Mouse (Mus musculus) midbrain, embryonic 13.5 days (tissue): Measurements from ENCODE around the gene Ulk1. TPM values are rescaled to one million over a fixed set of nuclear protein-coding genes. Genes with fewer than 3 reads are reported as not detected.
A peak's percentile ranks its signal among the peaks of the same experiment; 100 is the strongest.
"Not testable (repeated sequence)": the region's sequence is repeated elsewhere in the genome, so short reads cannot be mapped to it uniquely, and the experiment has no call there.

Experiments
- ATAC-seq: fragments of 200-750 bp; cut with Nextera tagmentation; 2 replicates; pipeline ENCODE4 v1.8.0; 2017; ENCODE audit warnings: mild to moderate bottlenecking, moderate TSS enrichment, moderate library complexity
- H3K27ac ChIP-seq: fragments of 300-500 bp; sonication (generic); 2 replicates; pipeline ENCODE4 v1.5.1; 2015; ENCODE audit warnings: inconsistent platforms, mild to moderate bottlenecking, moderate library complexity
- H3K27me3 ChIP-seq: fragments of 300-500 bp; sonication (generic); 2 replicates; pipeline ENCODE4 v1.6.1; 2015; ENCODE audit warnings: mild to moderate bottlenecking, inconsistent platforms
- H3K36me3 ChIP-seq: fragments of 300-500 bp; sonication (generic); 2 replicates; pipeline ENCODE4 v1.6.1; 2015; ENCODE audit warnings: mild to moderate bottlenecking, inconsistent platforms
- H3K4me1 ChIP-seq: fragments of 300-500 bp; sonication (generic); replicated peaks from 2 replicates; pipeline ENCODE4 v1.6.1; 2015; ENCODE audit warnings: inconsistent platforms
- H3K4me2 ChIP-seq: fragments of 300-500 bp; sonication (generic); replicated peaks from 2 replicates; pipeline ENCODE4 v1.6.1; 2015; ENCODE audit warnings: moderate library complexity, mild to moderate bottlenecking, inconsistent platforms
- H3K4me3 ChIP-seq: fragments of 300-500 bp; sonication (generic); replicated peaks from 2 replicates; pipeline ENCODE4 v1.5.1; 2015; ENCODE audit warnings: mild to moderate bottlenecking, inconsistent platforms
- H3K9ac ChIP-seq: fragments of 300-500 bp; sonication (generic); replicated peaks from 2 replicates; pipeline ENCODE4 v1.6.1; 2015; ENCODE audit warnings: mild to moderate bottlenecking, inconsistent platforms
- H3K9me3 ChIP-seq: fragments of 300-500 bp; sonication (generic); 2 replicates; pipeline ENCODE4 v1.6.1; 2016; ENCODE audit warnings: mild to moderate bottlenecking, inconsistent platforms
- WGBS: fragments of 180-500 bp; shearing (Covaris S2); methylation state at CpG from one replicate; pipeline ENCODE4 v1.1.7; 2015; 5-methylcytosine and 5-hydroxymethylcytosine counted together
- polyA plus RNA-seq: library from polyadenylated mRNA; unstranded; fragments of >200 nt; fragmentation: Nextera tagmentation; extraction: Ambion mirVana; gene quantifications from 2 replicates; pipeline ENCODE4 v1.2.1, GENCODE M21; 2015

The Ulk1 gene
- 33.0 and 36.2 TPM in 2 replicates for polyA plus RNA-seq

GRCm38 (mm10) chr5:110809667-110810325 lies at the start of gene Ulk1:
Ulk1 (minus strand) TSS chr5:110810097.
- Histone ChIP-seq H3K4me3 (peak within 1 kb of the TSS; percentile 94), H3K4me2 (peak within 1 kb of the TSS; percentile 98), H3K4me1 (peaks cover 44% of the 10 kb centered on the region), H3K9ac (peak within 1 kb of the TSS; percentile 98), H3K27ac (peak within 1 kb of the TSS; percentile 90), H3K27me3 (no peaks in the 10 kb centered on the region), H3K36me3 (peaks cover 11% of the 10 kb centered on the region; the same call in 1 of the 2 replicates), H3K9me3 (no peaks in the 10 kb centered on the region)
- under 1% methylated on average over 68 of the region's 80 CpGs for WGBS
- ATAC-seq, result peak; percentile 94

GRCm38 (mm10) chr5:110859013-110859650 lies 49.2 kb upstream of the Ulk1 start:
- no peak overlapping the region for H3K9ac ChIP-seq
- no peaks in the 10 kb centered on the region for H3K36me3 ChIP-seq
- no peaks in the 10 kb centered on the region for H3K4me1 ChIP-seq
- no peak overlapping the region for H3K4me3 ChIP-seq
- WGBS, result 56% methylated on average over 13 of the region's 13 CpGs
- no peak for ATAC-seq
- peak overlapping the region; percentile 56; the same call in 1 of the 2 replicates for H3K27ac ChIP-seq
- H3K9me3 ChIP-seq, result no peaks in the 10 kb centered on the region
- no peak overlapping the region for H3K4me2 ChIP-seq
- H3K27me3 ChIP-seq, result no peaks in the 10 kb centered on the region

- no peak overlapping the region for H3K9ac ChIP-seq
- H3K27me3 ChIP-seq, result no peaks in the 10 kb centered on the region
- WGBS, result 89% methylated on average over 5 of the region's 5 CpGs
- H3K4me1 ChIP-seq, result no peaks in the 10 kb centered on the region
- ATAC-seq, result no peak
- H3K9me3 ChIP-seq, result no peaks in the 10 kb centered on the region
- H3K36me3 ChIP-seq, result peaks cover 4% of the 10 kb centered on the region; the same call in 1 of the 2 replicates
- no peak overlapping the region for H3K4me2 ChIP-seq
- H3K27ac ChIP-seq, result no peak overlapping the region
- no peak overlapping the region for H3K4me3 ChIP-seq
These were observed 47.2 kb upstream of the Ulk1 start for GRCm38 (mm10) chr5:110857091-110857490.

DNA sequence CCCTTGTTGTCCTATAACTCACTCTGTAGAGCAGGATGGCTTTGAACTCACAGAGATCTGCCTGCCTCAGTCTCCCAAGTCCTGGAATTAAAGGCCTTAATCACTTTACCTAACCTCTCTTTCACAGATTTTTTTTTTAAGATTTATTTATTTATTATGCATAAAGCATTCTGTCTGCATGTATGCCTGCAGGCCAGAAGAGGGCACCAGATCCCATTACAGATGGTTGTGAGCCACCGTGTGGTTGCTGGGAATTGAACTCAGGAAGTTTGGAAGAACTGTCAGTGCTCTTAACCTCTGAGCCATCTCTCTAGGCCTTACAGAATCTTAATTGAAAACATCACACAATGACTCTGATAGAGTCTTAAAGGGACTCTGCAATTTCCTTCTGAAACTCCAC lies 43.1 kb upstream of the Ulk1 start:
- Histone ChIP-seq H3K4me3 (no peak overlapping the region), H3K27ac (no peak overlapping the region), H3K9ac (no peak overlapping the region), H3K4me1 (no peaks in the 10 kb centered on the region), H3K36me3 (peaks cover 4% of the 10 kb centered on the region; the same call in 1 of the 2 replicates), H3K9me3 (no peaks in the 10 kb centered on the region), H3K27me3 (no peaks in the 10 kb centered on the region), H3K4me2 (no peak overlapping the region)
- ATAC-seq, result no peak
- WGBS, result 83% methylated on average over 1 of the region's 1 CpGs

- H3K27ac ChIP-seq, result no peak overlapping the region
- H3K36me3 ChIP-seq, result peaks cover 9% of the 10 kb centered on the region; the same call in 1 of the 2 replicates
- ATAC-seq, result no peak
- no peak overlapping the region for H3K9ac ChIP-seq
- H3K4me1 ChIP-seq, result peaks cover 16% of the 10 kb centered on the region
- no peaks in the 10 kb centered on the region for H3K9me3 ChIP-seq
- 93% methylated on average over 14 of the region's 14 CpGs for WGBS
- H3K4me2 ChIP-seq, result no peak overlapping the region
- no peak overlapping the region for H3K4me3 ChIP-seq
- no peaks in the 10 kb centered on the region for H3K27me3 ChIP-seq
These were observed 31.4 kb upstream of the Ulk1 start for GRCm38 (mm10) chr5:110841046-110841862.

GRCm38 (mm10) chr5:110840465-110840864 lies 30.6 kb upstream of the Ulk1 start:
- peaks cover 6% of the 10 kb centered on the region; the same call in 1 of the 2 replicates for H3K36me3 ChIP-seq
- H3K27ac ChIP-seq, result no peak overlapping the region
- H3K4me1 ChIP-seq, result peaks cover 16% of the 10 kb centered on the region
- peak overlapping the region; percentile 75 for H3K4me2 ChIP-seq
- WGBS, result 10% methylated on average over 4 of the region's 4 CpGs
- no peak for ATAC-seq
- peak overlapping the region; percentile 55 for H3K9ac ChIP-seq
- no peaks in the 10 kb centered on the region for H3K27me3 ChIP-seq
- no peaks in the 10 kb centered on the region for H3K9me3 ChIP-seq
- peak overlapping the region; percentile 59 for H3K4me3 ChIP-seq

DNA sequence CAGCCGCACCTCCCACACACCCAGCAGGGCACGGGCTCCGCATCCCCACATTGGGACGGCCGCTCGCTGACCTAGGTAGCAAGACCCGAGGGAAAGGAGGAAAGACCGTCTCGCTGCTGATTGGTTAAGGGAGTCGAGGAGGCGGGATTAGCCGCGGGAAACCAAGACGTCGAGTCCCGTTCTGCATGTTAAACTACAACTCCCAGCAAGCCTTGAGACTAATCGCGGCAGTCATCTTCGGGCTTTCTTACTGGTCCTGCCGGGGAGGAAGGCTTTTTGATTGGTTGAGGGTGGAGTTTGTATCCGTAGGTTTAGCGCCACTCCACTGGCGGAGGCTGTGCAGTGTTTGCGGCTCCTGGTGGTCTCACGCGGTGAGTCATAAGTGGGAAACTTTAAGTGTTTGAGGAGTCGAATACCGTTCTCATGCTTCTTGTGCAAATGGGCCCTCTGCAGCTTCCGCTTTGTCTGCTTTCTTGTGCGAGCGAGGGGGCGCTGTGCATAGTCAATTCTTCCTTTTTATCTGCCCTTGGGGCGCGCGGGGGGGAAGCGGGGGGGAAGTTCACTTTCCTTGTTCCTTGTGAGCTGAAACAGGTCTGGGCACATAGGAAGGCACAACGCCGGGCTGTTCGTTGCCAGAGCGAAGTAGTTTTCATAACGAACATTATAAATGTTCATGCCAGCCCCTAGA lies 29.9 kb upstream of the Ulk1 start, which contains the start of the genes Hscb and Chek2:
TSS of gene Hscb (minus strand) at position 100 of the 688 bp plus-strand sequence.
TSS of gene Chek2 (plus strand) at position 302 of the 688 bp plus-strand sequence.
- WGBS, result under 1% methylated on average over 41 of the region's 41 CpGs

DNA sequence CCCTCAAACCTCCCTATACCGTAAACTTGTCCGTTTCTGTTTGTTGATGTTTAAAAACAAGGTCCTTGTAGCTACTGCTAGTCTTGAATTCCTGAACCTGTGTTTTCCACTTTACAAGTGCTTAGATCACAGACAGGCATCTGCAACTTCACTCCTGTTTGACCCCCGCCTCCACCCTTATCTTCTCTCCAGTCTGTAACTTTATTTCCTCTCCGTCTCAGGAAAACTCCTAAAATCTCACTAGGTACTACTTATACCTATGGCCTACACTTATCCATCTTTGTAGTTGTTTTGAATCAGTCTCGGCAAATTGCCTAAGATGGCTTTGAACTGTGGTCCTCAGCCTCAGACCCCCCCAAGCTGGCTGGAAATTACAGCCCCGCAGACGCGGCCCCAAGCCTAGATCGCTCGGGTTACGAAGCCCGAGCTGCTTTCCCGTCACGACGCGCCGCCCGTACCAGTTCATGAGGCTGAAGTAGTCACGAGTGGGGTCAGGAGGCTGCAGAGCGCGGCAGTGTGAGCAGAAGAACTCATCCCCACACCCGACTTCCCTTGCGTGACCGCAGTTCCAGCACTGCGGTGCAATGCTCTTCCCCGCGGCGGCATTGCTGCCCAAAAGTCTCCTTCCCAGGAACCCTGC lies 29.3 kb upstream of the Ulk1 start:
- Histone ChIP-seq H3K27ac (peak overlapping the region; percentile 73), H3K4me2 (peak overlapping the region; percentile 67), H3K4me1 (peaks cover 16% of the 10 kb centered on the region), H3K36me3 (no peaks in the 10 kb centered on the region), H3K27me3 (no peaks in the 10 kb centered on the region), H3K9me3 (no peaks in the 10 kb centered on the region), H3K9ac (peak overlapping the region; percentile 73), H3K4me3 (peak overlapping the region; percentile 59)
- no peak; the same call in 1 of the 2 replicates for ATAC-seq
- 9% methylated on average over 28 of the region's 28 CpGs for WGBS

More for the DNA sequence above, 29.9 kb upstream of the Ulk1 start, which contains the start of the genes Hscb and Chek2:
- 0 out of 2 replicates have a peak, but pooled peaks cover 2% of the 10 kb centered on the region for H3K36me3 ChIP-seq
- H3K4me2 ChIP-seq, result peak within 1 kb of the TSS; percentile 75
- H3K9me3 ChIP-seq, result no peaks in the 10 kb centered on the region
- H3K4me1 ChIP-seq, result peaks cover 16% of the 10 kb centered on the region
- H3K27ac ChIP-seq, result peak within 1 kb of the TSS; percentile 73
- H3K27me3 ChIP-seq, result no peaks in the 10 kb centered on the region
- peak within 1 kb of the TSS; percentile 59 for H3K4me3 ChIP-seq
- peak within 1 kb of the TSS; percentile 73 for H3K9ac ChIP-seq
- ATAC-seq, result peak; percentile 99

GRCm38 (mm10) chr5:110838016-110838415 lies 28.1 kb upstream of the Ulk1 start:
- H3K4me1 ChIP-seq, result peaks cover 16% of the 10 kb centered on the region
- not testable (repeated sequence) for H3K27ac ChIP-seq, H3K9ac ChIP-seq, H3K9me3 ChIP-seq, H3K4me3 ChIP-seq, H3K36me3 ChIP-seq, H3K27me3 ChIP-seq, ATAC-seq, H3K4me2 ChIP-seq
- WGBS, result 95% methylated on average over 5 of the region's 5 CpGs

- peaks cover 16% of the 10 kb centered on the region for H3K4me1 ChIP-seq
- WGBS, result 36% methylated on average over 3 of the region's 3 CpGs
- H3K9ac ChIP-seq, result no peak overlapping the region
- no peaks in the 10 kb centered on the region for H3K27me3 ChIP-seq
- no peaks in the 10 kb centered on the region for H3K36me3 ChIP-seq
- no peak for ATAC-seq
- H3K4me3 ChIP-seq, result no peak overlapping the region
- no peak overlapping the region for H3K4me2 ChIP-seq
- H3K27ac ChIP-seq, result no peak overlapping the region
- no peaks in the 10 kb centered on the region for H3K9me3 ChIP-seq
These were observed 26.1 kb upstream of the Ulk1 start for GRCm38 (mm10) chr5:110835959-110836358.
